Mouse (Mus musculus) embryonic facial prominence, embryonic 14.5 days (tissue): ENCODE data around the gene Slc12a8. TPM values are rescaled to one million over a fixed set of nuclear protein-coding genes. Genes with fewer than 3 reads are reported as not detected.

ENCODE experiments used
- ATAC-seq: fragments of 200-750 bp; cut with Nextera tagmentation; 2 replicates; pipeline ENCODE4 v1.8.0; 2017; ENCODE audit warnings: low read depth, moderate number of reproducible peaks, moderate TSS enrichment
- DNase-seq: peaks from one replicate; pipeline ENCODE4 v3.0.0-alpha.2; 2015; ENCODE audit warnings: low spot score
- H3K27ac ChIP-seq: fragments of 300-500 bp; sonication (generic); replicated peaks from 2 replicates; pipeline ENCODE4 v1.5.1; 2014; ENCODE audit warnings: low read depth, mild to moderate bottlenecking, low read length, moderate library complexity
- H3K27me3 ChIP-seq: fragments of 300-500 bp; sonication (generic); replicated peaks from 2 replicates; pipeline ENCODE4 v1.6.1; 2014; ENCODE audit warnings: low read length; ENCODE audit not compliant: control insufficient read depth, insufficient read depth
- H3K36me3 ChIP-seq: fragments of 300-500 bp; sonication (generic); 2 replicates; pipeline ENCODE4 v1.6.1; 2014; ENCODE audit warnings: low read length, mixed read lengths; ENCODE audit not compliant: control insufficient read depth, insufficient read depth
- H3K4me1 ChIP-seq: fragments of 300-500 bp; sonication (generic); 2 replicates; pipeline ENCODE4 v1.6.1; 2014; ENCODE audit warnings: antibody characterized with exemption, low read length; ENCODE audit not compliant: control insufficient read depth, insufficient read depth
- H3K4me2 ChIP-seq: fragments of 300-500 bp; sonication (generic); 2 replicates; pipeline ENCODE4 v1.6.1; 2014; ENCODE audit warnings: low read depth, mild to moderate bottlenecking, low read length, moderate library complexity, mixed read lengths
- H3K4me3 ChIP-seq: fragments of 300-500 bp; sonication (generic); 2 replicates; pipeline ENCODE4 v1.5.1; 2014; ENCODE audit warnings: low read depth, mild to moderate bottlenecking, low read length
- H3K9ac ChIP-seq: fragments of 300-500 bp; sonication (generic); 2 replicates; pipeline ENCODE4 v1.6.1; 2014; ENCODE audit warnings: low read depth, mild to moderate bottlenecking, low read length, moderate library complexity, mixed read lengths
- H3K9me3 ChIP-seq: fragments of 300-500 bp; sonication (generic); 2 replicates; pipeline ENCODE4 v1.6.1; 2016; ENCODE audit warnings: low read length; ENCODE audit not compliant: control insufficient read depth
- WGBS: fragments of 180-500 bp; shearing (Covaris S2); extraction: QIAGEN DNeasy Blood & Tissue Kit; methylation state at CpG from one replicate; pipeline ENCODE4 v1.1.7; 2014; 5-methylcytosine and 5-hydroxymethylcytosine counted together
- polyA plus RNA-seq: library from polyadenylated mRNA; unstranded; fragments of >200 nt; fragmentation: Nextera tagmentation; extraction: Ambion mirVana; gene quantifications from 2 replicates; pipeline ENCODE4 v1.2.1, GENCODE M21; 2014

The Slc12a8 gene
- polyA plus RNA-seq, 1 experiment from 2014 or later = 1.0 TPM

- H3K4me2 ChIP-seq = no peak overlapping the region
- DNase-seq = peak; percentile 66
- no peak overlapping the region for H3K27ac ChIP-seq
- H3K27me3 ChIP-seq = no peaks in the 10 kb centered on the region
- H3K9me3 ChIP-seq = no peaks in the 10 kb centered on the region
- ATAC-seq = peak; percentile 76; the same call in 1 of the 2 replicates
- no peaks in the 10 kb centered on the region for H3K36me3 ChIP-seq
- no peak overlapping the region for H3K9ac ChIP-seq
- no peak overlapping the region for H3K4me3 ChIP-seq
- H3K4me1 ChIP-seq = peaks cover 20% of the 10 kb centered on the region
- WGBS = 19% methylated on average over 6 of the region's 6 CpGs
Observed at GRCm38 (mm10) chr16:33705258-33705657, 188.1 kb downstream of the Slc12a8 start.

GRCm38 (mm10) chr16:33706111-33706890 is 189.2 kb downstream of the Slc12a8 start:
- ATAC-seq (no peak), DNase-seq (no peak)
- H3K9ac ChIP-seq = no peak overlapping the region
- peaks cover 10% of the 10 kb centered on the region for H3K4me1 ChIP-seq
- H3K9me3 ChIP-seq = no peaks in the 10 kb centered on the region
- no peaks in the 10 kb centered on the region for H3K27me3 ChIP-seq
- H3K36me3 ChIP-seq = peaks cover 8% of the 10 kb centered on the region; the same call in 1 of the 2 replicates
- 94% methylated on average over 14 of the region's 14 CpGs for WGBS
- no peak overlapping the region for H3K4me2 ChIP-seq
- H3K4me3 ChIP-seq = no peak overlapping the region
- no peak overlapping the region for H3K27ac ChIP-seq

- 86% methylated on average over 10 of the region's 10 CpGs for WGBS
Observed at GRCm38 (mm10) chr16:33708031-33708430, 190.9 kb downstream of the Slc12a8 start.

GRCm38 (mm10) chr16:33708585-33709397 is 191.7 kb downstream of the Slc12a8 start:
- H3K27ac ChIP-seq = no peak overlapping the region
- WGBS = 90% methylated on average over 12 of the region's 12 CpGs
- H3K27me3 ChIP-seq = no peaks in the 10 kb centered on the region
- DNase-seq (no peak), ATAC-seq (no peak)
- H3K4me2 ChIP-seq = no peak overlapping the region
- H3K4me1 ChIP-seq = peaks cover 10% of the 10 kb centered on the region
- H3K9ac ChIP-seq = no peak overlapping the region
- peaks cover 8% of the 10 kb centered on the region; the same call in 1 of the 2 replicates for H3K36me3 ChIP-seq
- H3K9me3 ChIP-seq = no peaks in the 10 kb centered on the region
- no peak overlapping the region for H3K4me3 ChIP-seq

More at GRCm38 (mm10) chr16:33708031-33708430, 190.9 kb downstream of the Slc12a8 start:
- Histone ChIP-seq H3K4me1 (peaks cover 10% of the 10 kb centered on the region), H3K27me3 (no peaks in the 10 kb centered on the region), H3K4me2 (no peak overlapping the region), H3K9me3 (no peaks in the 10 kb centered on the region), H3K36me3 (peaks cover 8% of the 10 kb centered on the region; the same call in 1 of the 2 replicates), H3K4me3 (no peak overlapping the region), H3K27ac (no peak overlapping the region), H3K9ac (no peak overlapping the region)
- no peak for ATAC-seq
- DNase-seq = no peak

Other genes with a start within 250 kb of the Slc12a8 start
- 51.0 and 51.8 TPM in 2 replicates for gene Zfp148, start 136.5 kb upstream of the Slc12a8 start, polyA plus RNA-seq
- gene Heg1, start 167.0 kb downstream of the Slc12a8 start, polyA plus RNA-seq = 24.6 and 25.4 TPM in 2 replicates